ENCODE assay signal across 13 mouse cellular contexts in the genomic region with DNA sequence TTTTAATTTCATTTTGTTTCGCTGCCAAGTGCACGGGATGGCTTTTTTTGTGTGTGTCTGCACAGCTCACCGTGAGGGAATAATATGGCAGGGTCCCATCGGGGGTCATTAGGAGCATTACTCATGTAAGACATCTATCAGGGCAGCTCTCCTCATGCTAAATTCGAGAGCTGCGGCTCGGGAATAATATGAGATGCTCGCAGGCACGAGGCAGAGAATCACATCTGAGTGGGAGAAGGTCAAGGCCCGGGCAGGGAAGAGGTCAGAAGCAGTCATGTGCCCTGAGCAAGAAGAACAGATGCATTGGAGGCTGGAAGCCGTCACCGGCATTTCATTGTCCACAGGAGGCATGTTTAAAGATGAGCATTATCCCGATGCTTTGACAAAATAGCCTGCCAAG.
DNase-seq lines count a peak whose midpoint lies in the region; ATAC-seq lines count a peak whose summit lies in the region.
"Had no signal": no experiment of that assay in that cellular context is flagged by ENCODE, and none has a peak within 500 bp of the region (broad histone marks: within the 10 kb centered on the region; RNA-seq: fewer than 3 reads in every experiment).

No protein-coding gene starts in this region.

- ATAC-seq in kidney, embryonic 14.5 days (ENCODE audit: low FRiP score, low TSS enrichment), result no peak
- peak; percentile 62; the same call in 1 of the 2 replicates for ATAC-seq in neural tube, embryonic 14.5 days (ENCODE audit: low read depth)

- WGBS in kidney, embryonic 14.5 days, result 18% methylated on average over 13 of the region's 13 CpGs
- 27% methylated on average over 13 of the region's 13 CpGs for WGBS in midbrain, embryonic 10.5 days
- 8% methylated on average over 13 of the region's 13 CpGs for WGBS in neural tube, embryonic 14.5 days

- H3K27ac ChIP-seq in kidney, embryonic 14.5 days (ENCODE audit: low read depth, low read length), result no peak overlapping the region
- H3K27ac ChIP-seq in midbrain, embryonic 10.5 days (replicated peaks), result peak overlapping the region; percentile 53; the same call in 1 of the 2 replicates
- no peak overlapping the region for H3K27ac ChIP-seq in neural tube, embryonic 14.5 days (ENCODE audit: low read depth, low read length)
- H3K27ac ChIP-seq: kidney, embryonic 15.5 days had no signal

- DNase-seq in adrenal gland, adult (ENCODE audit: inconsistent age in 2 of 2, low spot score in 1 of 2), result peak; percentile 57 to 69
- no peak for DNase-seq in adrenal gland, adult 8-10 months
- no peak for DNase-seq in kidney, postnatal 36 days
- peak; percentile 56 for DNase-seq in midbrain, embryonic 10.5 days (ENCODE audit: low spot score)
- DNase-seq in thymus, postnatal 10 days (ENCODE audit: low spot score in 2 of 2), result no peak
- DNase-seq in MN1 (ENCODE audit: low spot score), result no peak
- DNase-seq: heart, adult 18-20 months; heart, postnatal 36 days; lung, embryonic 14.5 days; thymus, adult 2 months had no signal

- H3K9me3 ChIP-seq in kidney, embryonic 14.5 days (ENCODE audit: control insufficient read depth, low read length), result 0 out of 2 replicates have a peak, but pooled peaks cover 2% of the 10 kb centered on the region
- H3K9me3 ChIP-seq in midbrain, embryonic 10.5 days (replicated peaks), result no peaks in the 10 kb centered on the region; the same call in 1 of the 2 replicates
- no peaks in the 10 kb centered on the region for H3K9me3 ChIP-seq in neural tube, embryonic 14.5 days (ENCODE audit: control insufficient read depth, low read length)
- H3K9me3 ChIP-seq: kidney, embryonic 15.5 days had no signal

- H3K9ac ChIP-seq in kidney, embryonic 14.5 days (ENCODE audit: low read depth, low read length), result no peak overlapping the region
- H3K9ac ChIP-seq in neural tube, embryonic 14.5 days (replicated peaks; ENCODE audit: low read depth, low read length), result no peak overlapping the region
- H3K9ac ChIP-seq: kidney, embryonic 15.5 days; lung, embryonic 14.5 days had no signal

- 0 out of 2 replicates have a peak overlapping the region, but pooled peaks have one; percentile 5 for H3K4me2 ChIP-seq in kidney, embryonic 14.5 days (replicated peaks; ENCODE audit: low read depth, low read length)
- peak overlapping the region; percentile 36 for H3K4me2 ChIP-seq in neural tube, embryonic 14.5 days (ENCODE audit: low read depth, low read length)
- H3K4me2 ChIP-seq: kidney, embryonic 15.5 days; lung, embryonic 14.5 days had no signal

- H3K27me3 ChIP-seq in kidney, embryonic 14.5 days (ENCODE audit: control insufficient read depth, insufficient read depth, low read length), result no peaks in the 10 kb centered on the region
- H3K27me3 ChIP-seq in midbrain, embryonic 10.5 days (ENCODE audit: low read depth, poor library complexity, severe bottlenecking), result peaks cover 21% of the 10 kb centered on the region
- no peaks in the 10 kb centered on the region for H3K27me3 ChIP-seq in neural tube, embryonic 14.5 days (ENCODE audit: control insufficient read depth, insufficient read depth, low read length)
- H3K27me3 ChIP-seq: kidney, embryonic 15.5 days had no signal

- H3K36me3 ChIP-seq in kidney, embryonic 14.5 days (ENCODE audit: control insufficient read depth, insufficient read depth, low read length), result no peaks in the 10 kb centered on the region
- H3K36me3 ChIP-seq in midbrain, embryonic 10.5 days, result peaks cover 8% of the 10 kb centered on the region; the same call in 1 of the 2 replicates
- H3K36me3 ChIP-seq in neural tube, embryonic 14.5 days (ENCODE audit: control insufficient read depth, insufficient read depth, low read length), result no peaks in the 10 kb centered on the region
- H3K36me3 ChIP-seq: kidney, embryonic 15.5 days had no signal

- no peak overlapping the region for H3K4me3 ChIP-seq in kidney, embryonic 14.5 days (ENCODE audit: low read length)
- peak overlapping the region; percentile 3; the same call in 1 of the 2 replicates for H3K4me3 ChIP-seq in midbrain, embryonic 10.5 days
- H3K4me3 ChIP-seq in neural tube, embryonic 14.5 days (ENCODE audit: low read depth, low read length), result no peak overlapping the region
- H3K4me3 ChIP-seq: kidney, embryonic 15.5 days had no signal

- peaks cover 11% of the 10 kb centered on the region; the same call in 1 of the 2 replicates for H3K4me1 ChIP-seq in kidney, embryonic 14.5 days (ENCODE audit: control insufficient read depth, insufficient read depth, low read length)
- H3K4me1 ChIP-seq in midbrain, embryonic 10.5 days, result peaks cover 52% of the 10 kb centered on the region
- H3K4me1 ChIP-seq in neural tube, embryonic 14.5 days (ENCODE audit: control insufficient read depth, insufficient read depth, low read length), result peaks cover 14% of the 10 kb centered on the region

Comparison
In these comparisons a context has a peak if more than half of its experiments do, and no peak if none do; other contexts are left out.
1. DNase-seq: peak in adrenal gland, adult (2 of 2) and midbrain, embryonic 10.5 days (single experiment); none in adrenal gland, adult 8-10 months (single experiment), kidney, postnatal 36 days (0 of 2), thymus, postnatal 10 days (0 of 2) and MN1 (single experiment).